Mouse (Mus musculus) frontal cortex, postnatal 36 days (tissue): Measurements from ENCODE around the gene Pde1c.
A peak's percentile ranks its signal among the peaks of the same experiment; 100 is the strongest.

Source experiments
- DNase-seq, 2 experiments: peaks; one replicate each; pipeline ENCODE4 v3.0.0; 2022; ENCODE audit warnings: low spot score in 2 of 2

The Pde1c gene

GRCm38 (mm10) chr6:56076378-56076805 is 492.5 kb downstream of the Pde1c start:
- no peak for DNase-seq

GRCm38 (mm10) chr6:56068516-56068915 is 500.4 kb downstream of the Pde1c start:
- DNase-seq: no peak

GRCm38 (mm10) chr6:56066632-56067282 is 502.1 kb downstream of the Pde1c start:
- peak; percentile 25 to 47 for DNase-seq

GRCm38 (mm10) chr6:56063736-56064135 is 505.2 kb downstream of the Pde1c start:
- DNase-seq: no peak

GRCm38 (mm10) chr6:56049104-56049503 is 519.8 kb downstream of the Pde1c start:
- DNase-seq: peak in 1 of 2 experiments; percentile 53

- DNase-seq: peak in 1 of 2 experiments; percentile 10
Observed at GRCm38 (mm10) chr6:56048580-56048979, 520.3 kb downstream of the Pde1c start.

- DNase-seq: no peak
Observed at GRCm38 (mm10) chr6:56044716-56045115, 524.2 kb downstream of the Pde1c start.

- no peak for DNase-seq
Observed at GRCm38 (mm10) chr6:56044270-56044669, 524.6 kb downstream of the Pde1c start.

GRCm38 (mm10) chr6:56039476-56040055 is 529.3 kb downstream of the Pde1c start:
- no peak for DNase-seq

- no peak for DNase-seq
Observed at GRCm38 (mm10) chr6:56035054-56035453, 533.8 kb downstream of the Pde1c start.

- no peak for DNase-seq
Observed at GRCm38 (mm10) chr6:56032231-56032630, 536.7 kb downstream of the Pde1c start.

- DNase-seq: no peak
Observed at GRCm38 (mm10) chr6:56029986-56030385, 538.9 kb downstream of the Pde1c start.

- peak in 1 of 2 experiments; percentile 50 for DNase-seq
Observed at GRCm38 (mm10) chr6:56027966-56028365, 540.9 kb downstream of the Pde1c start.

- DNase-seq: no peak
Observed at GRCm38 (mm10) chr6:56027318-56027717, 541.6 kb downstream of the Pde1c start.

- no peak for DNase-seq
Observed at GRCm38 (mm10) chr6:56025533-56025932, 543.4 kb downstream of the Pde1c start.
